Mouse (Mus musculus) midbrain, embryonic 16.5 days (tissue): ENCODE measurements around the gene Kcnk2. TPM values are rescaled to one million over a fixed set of nuclear protein-coding genes. Genes with fewer than 3 reads are reported as not detected.
A peak's percentile ranks its signal among the peaks of the same experiment; 100 is the strongest.

Source experiments
- ATAC-seq: fragments of 200-750 bp; cut with Nextera tagmentation; 2 replicates; pipeline ENCODE4 v1.8.0; 2017; ENCODE audit warnings: moderate TSS enrichment
- H3K27ac ChIP-seq: fragments of 300-500 bp; sonication (generic); 2 replicates; pipeline ENCODE4 v1.5.1; 2014; ENCODE audit warnings: mild to moderate bottlenecking, low read length, mixed read lengths
- H3K27me3 ChIP-seq: fragments of 300-500 bp; sonication (generic); 2 replicates; pipeline ENCODE4 v1.6.1; 2014; ENCODE audit warnings: low read depth, low read length, mixed read lengths; ENCODE audit not compliant: control insufficient read depth, insufficient read depth
- H3K36me3 ChIP-seq: fragments of 300-500 bp; sonication (generic); 2 replicates; pipeline ENCODE4 v1.6.1; 2014; ENCODE audit warnings: mild to moderate bottlenecking, low read length, moderate library complexity, mixed read lengths; ENCODE audit not compliant: control insufficient read depth, insufficient read depth
- H3K4me1 ChIP-seq: fragments of 300-500 bp; sonication (generic); 2 replicates; pipeline ENCODE4 v1.6.1; 2014; ENCODE audit warnings: mild to moderate bottlenecking, low read length, mixed read lengths; ENCODE audit not compliant: control insufficient read depth, insufficient read depth
- H3K4me2 ChIP-seq: fragments of 300-500 bp; sonication (generic); 2 replicates; pipeline ENCODE4 v1.6.1; 2014; ENCODE audit warnings: mild to moderate bottlenecking, low read length, mixed read lengths
- H3K4me3 ChIP-seq: fragments of 300-500 bp; sonication (generic); 2 replicates; pipeline ENCODE4 v1.5.1; 2014; ENCODE audit warnings: low read depth, mild to moderate bottlenecking, low read length, moderate library complexity, mixed read lengths
- H3K9ac ChIP-seq: fragments of 300-500 bp; sonication (generic); 2 replicates; pipeline ENCODE4 v1.6.1; 2014; ENCODE audit warnings: low read depth, low read length, mixed read lengths
- H3K9me3 ChIP-seq: fragments of 300-500 bp; sonication (generic); replicated peaks from 2 replicates; pipeline ENCODE4 v1.6.1; 2014; ENCODE audit warnings: mild to moderate bottlenecking, low read length, mixed read lengths; ENCODE audit not compliant: control insufficient read depth, poor library complexity, severe bottlenecking
- WGBS: fragments of 180-500 bp; shearing (Covaris S2); extraction: QIAGEN DNeasy Blood & Tissue Kit; methylation state at CpG from one replicate; pipeline ENCODE4 v1.1.7; 2014; 5-methylcytosine and 5-hydroxymethylcytosine counted together
- polyA plus RNA-seq: library from polyadenylated mRNA; unstranded; fragments of >200 nt; fragmentation: Nextera tagmentation; extraction: Ambion mirVana; gene quantifications from 2 replicates; pipeline ENCODE4 v1.2.1, GENCODE M21; 2015

Gene Kcnk2
- polyA plus RNA-seq, result 23.5 and 24.0 TPM in 2 replicates

DNA sequence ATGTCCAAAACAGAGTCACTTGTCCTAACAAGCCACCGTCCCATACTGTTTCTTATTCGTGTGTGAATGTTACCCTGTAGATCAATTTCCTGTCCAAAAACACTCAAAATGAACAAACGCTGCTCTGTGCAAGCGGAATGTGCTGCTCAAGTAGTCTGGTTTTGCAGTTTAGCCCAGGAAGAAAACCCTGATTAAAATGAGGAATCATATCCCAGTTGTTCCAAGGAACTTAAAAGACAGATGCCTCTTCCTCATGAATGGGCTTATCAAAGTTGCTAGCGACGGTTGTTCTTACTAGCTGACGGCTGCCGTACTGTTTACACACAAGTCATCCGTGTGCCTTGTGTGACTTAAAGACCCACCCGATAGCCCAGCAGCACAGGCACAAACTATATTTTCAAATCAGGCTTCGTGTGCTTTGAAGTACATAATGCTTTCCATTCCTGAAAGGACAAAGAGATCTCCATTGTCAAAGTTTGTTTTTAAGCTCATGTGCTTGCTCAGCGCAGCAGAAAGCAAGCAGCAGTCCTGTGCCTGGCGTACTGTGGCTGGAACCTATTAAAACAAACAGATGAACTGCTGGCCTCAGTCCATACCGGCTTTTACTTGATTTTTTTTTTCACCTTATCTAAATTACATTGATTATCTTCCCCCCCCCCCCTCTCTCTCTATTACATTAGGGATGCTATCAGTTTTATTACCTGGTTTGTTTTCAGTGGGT lies at the start of gene Kcnk2:
Gene Kcnk2, minus strand, starts transcription at position 51 of the 721 bp plus-strand sequence.
- WGBS, result 46% methylated on average over 14 of the region's 14 CpGs
- Histone ChIP-seq H3K27me3 (no peaks in the 10 kb centered on the region), H3K9me3 (no peaks in the 10 kb centered on the region), H3K27ac (no peak within 1 kb of the TSS), H3K9ac (no peak within 1 kb of the TSS), H3K4me3 (no peak within 1 kb of the TSS), H3K36me3 (no peaks in the 10 kb centered on the region), H3K4me2 (peak within 1 kb of the TSS; percentile 7; the same call in 1 of the 2 replicates), H3K4me1 (peaks cover 2% of the 10 kb centered on the region; the same call in 1 of the 2 replicates)
- ATAC-seq, result no peak

- Histone ChIP-seq H3K27ac (no peak overlapping the region; the same call in 1 of the 2 replicates), H3K9ac (no peak overlapping the region), H3K4me1 (peaks cover 3% of the 10 kb centered on the region; the same call in 1 of the 2 replicates), H3K36me3 (no peaks in the 10 kb centered on the region), H3K9me3 (no peaks in the 10 kb centered on the region), H3K27me3 (no peaks in the 10 kb centered on the region), H3K4me2 (no peak overlapping the region), H3K4me3 (no peak overlapping the region)
- 81% methylated on average over 9 of the region's 9 CpGs for WGBS
- no peak for ATAC-seq
These were observed 38.7 kb upstream of the Kcnk2 start for GRCm38 (mm10) chr1:189440741-189441140.

DNA sequence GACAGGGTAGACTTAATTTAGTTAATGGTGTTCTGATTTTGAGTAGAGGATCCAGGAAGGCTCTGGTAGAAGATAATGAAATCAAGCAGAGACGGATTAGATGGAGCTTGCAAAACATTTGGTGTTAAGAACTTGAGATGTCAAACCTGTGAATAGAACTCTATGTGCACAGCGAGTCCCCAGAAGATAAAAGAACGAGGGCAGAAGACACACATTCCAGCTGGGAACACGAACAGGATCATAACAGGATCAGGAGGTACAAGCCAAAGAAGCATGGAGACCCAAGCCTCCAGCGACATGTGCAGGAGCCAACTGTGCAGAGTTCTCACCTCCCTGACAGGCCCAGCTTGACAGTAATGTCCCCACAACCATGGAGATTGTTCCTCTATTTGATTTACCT lies 35.1 kb upstream of the Kcnk2 start:
- H3K9me3 ChIP-seq, result no peaks in the 10 kb centered on the region
- H3K4me3 ChIP-seq, result no peak overlapping the region
- H3K27ac ChIP-seq, result no peak overlapping the region
- peaks cover 3% of the 10 kb centered on the region for H3K4me1 ChIP-seq
- WGBS, result 53% methylated on average over 5 of the region's 5 CpGs
- H3K9ac ChIP-seq, result no peak overlapping the region
- no peak for ATAC-seq
- H3K36me3 ChIP-seq, result no peaks in the 10 kb centered on the region
- no peak overlapping the region for H3K4me2 ChIP-seq
- no peaks in the 10 kb centered on the region for H3K27me3 ChIP-seq

DNA sequence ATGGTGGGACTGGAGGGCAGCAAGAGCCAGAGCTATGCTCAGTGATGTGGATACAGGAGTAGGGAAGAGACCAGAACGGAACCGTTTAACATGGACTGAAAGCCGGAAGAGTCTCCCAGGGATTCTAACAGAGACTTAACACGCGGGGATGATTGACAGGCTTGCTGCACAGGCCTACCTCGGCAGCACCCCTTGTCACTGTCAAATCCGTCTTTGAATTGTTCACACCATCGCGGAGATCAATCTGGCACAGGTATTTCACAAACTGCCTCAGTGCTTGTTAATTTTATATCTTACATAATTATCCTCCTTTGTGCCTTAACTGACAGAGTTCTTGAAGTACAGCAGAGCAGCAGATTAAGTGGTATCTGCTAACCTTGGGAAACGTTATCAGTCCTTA lies 33.4 kb upstream of the Kcnk2 start:
- H3K27me3 ChIP-seq, result no peaks in the 10 kb centered on the region
- peaks cover 12% of the 10 kb centered on the region for H3K4me1 ChIP-seq
- no peak overlapping the region for H3K27ac ChIP-seq
- H3K36me3 ChIP-seq, result no peaks in the 10 kb centered on the region
- H3K4me2 ChIP-seq, result no peak overlapping the region
- no peak overlapping the region for H3K4me3 ChIP-seq
- H3K9ac ChIP-seq, result no peak overlapping the region
- no peaks in the 10 kb centered on the region for H3K9me3 ChIP-seq
- WGBS, result 70% methylated on average over 10 of the region's 10 CpGs
- no peak for ATAC-seq

DNA sequence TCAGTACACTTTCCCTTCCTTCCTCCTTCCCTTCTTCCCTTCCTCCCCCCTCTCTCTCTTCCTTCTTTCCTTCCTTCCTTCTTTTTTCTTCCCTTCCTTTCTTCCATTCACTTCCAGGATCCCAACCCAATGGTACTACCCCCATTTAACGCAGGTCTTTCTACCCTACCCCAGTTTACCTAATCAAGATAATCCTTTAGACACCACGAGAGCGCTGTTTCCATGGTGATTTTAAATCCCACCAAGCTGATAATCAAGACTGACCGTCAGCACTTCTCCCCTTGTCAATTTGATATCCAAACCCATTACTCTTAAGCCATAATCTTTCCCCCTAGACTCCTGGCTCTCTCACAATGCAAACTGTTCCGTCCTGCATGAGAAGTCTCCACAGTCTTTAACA lies 29.4 kb upstream of the Kcnk2 start:
- Histone ChIP-seq H3K4me2 (no peak overlapping the region), H3K27ac (no peak overlapping the region), H3K4me3 (no peak overlapping the region), H3K9me3 (no peaks in the 10 kb centered on the region), H3K36me3 (no peaks in the 10 kb centered on the region), H3K4me1 (peaks cover 17% of the 10 kb centered on the region), H3K27me3 (no peaks in the 10 kb centered on the region), H3K9ac (no peak overlapping the region)
- ATAC-seq, result no peak
- 10% methylated on average over 5 of the region's 5 CpGs for WGBS

- H3K27ac ChIP-seq, result no peak overlapping the region
- 23% methylated on average over 4 of the region's 4 CpGs for WGBS
- no peaks in the 10 kb centered on the region for H3K27me3 ChIP-seq
- no peak overlapping the region for H3K4me2 ChIP-seq
- H3K9me3 ChIP-seq, result no peaks in the 10 kb centered on the region
- H3K36me3 ChIP-seq, result no peaks in the 10 kb centered on the region
- ATAC-seq, result peak; percentile 45; the same call in 1 of the 2 replicates
- no peak overlapping the region for H3K9ac ChIP-seq
- H3K4me3 ChIP-seq, result no peak overlapping the region
- peaks cover 17% of the 10 kb centered on the region for H3K4me1 ChIP-seq
These were observed 28.5 kb upstream of the Kcnk2 start for GRCm38 (mm10) chr1:189430534-189430933.

DNA sequence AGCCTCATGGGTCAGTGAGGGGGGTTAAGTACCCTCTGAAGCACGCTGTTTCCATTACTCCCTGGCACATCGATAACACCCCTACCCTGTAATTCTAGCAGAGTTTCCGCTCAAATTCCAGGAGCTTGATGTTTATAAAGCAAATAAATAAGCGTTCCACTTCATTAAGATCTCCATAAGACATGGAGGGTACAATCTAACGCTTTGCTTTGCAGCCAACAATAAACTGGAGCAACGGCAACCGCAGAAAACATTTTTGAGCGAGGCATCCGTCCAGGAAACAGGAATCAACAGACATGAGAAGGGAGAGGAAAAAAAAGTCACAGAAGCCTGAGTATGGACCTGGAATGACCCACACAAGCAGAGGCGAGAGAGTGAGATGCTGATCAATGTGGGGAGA lies 27.5 kb upstream of the Kcnk2 start:
- Histone ChIP-seq H3K4me3 (no peak overlapping the region), H3K36me3 (no peaks in the 10 kb centered on the region), H3K9me3 (no peaks in the 10 kb centered on the region), H3K9ac (no peak overlapping the region), H3K27me3 (no peaks in the 10 kb centered on the region), H3K4me2 (no peak overlapping the region), H3K4me1 (peaks cover 17% of the 10 kb centered on the region), H3K27ac (no peak overlapping the region)
- ATAC-seq, result no peak
- 76% methylated on average over 10 of the region's 10 CpGs for WGBS

DNA sequence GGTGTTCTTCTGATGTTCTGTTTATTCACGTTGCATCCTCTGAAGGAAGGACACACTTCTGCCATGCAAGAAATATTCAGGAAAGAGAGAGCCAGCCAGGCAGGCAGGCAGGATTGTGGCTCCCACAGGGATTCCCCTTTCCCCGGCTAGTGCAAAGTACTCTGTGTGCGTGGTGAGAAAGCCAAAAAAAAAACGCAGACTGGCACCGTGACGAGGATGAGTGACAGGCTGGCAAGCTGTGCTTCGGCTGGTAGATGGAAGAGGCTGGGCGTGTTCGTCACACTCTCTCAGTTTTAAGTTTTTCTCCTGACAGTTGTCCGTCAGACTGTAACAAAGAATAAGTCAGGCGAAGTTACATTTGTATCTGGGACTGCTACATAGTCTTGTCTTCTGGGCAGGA lies 24.2 kb upstream of the Kcnk2 start:
- peaks cover 12% of the 10 kb centered on the region for H3K4me1 ChIP-seq
- no peak overlapping the region for H3K9ac ChIP-seq
- H3K9me3 ChIP-seq, result no peaks in the 10 kb centered on the region
- H3K27ac ChIP-seq, result no peak overlapping the region
- no peak overlapping the region for H3K4me2 ChIP-seq
- no peaks in the 10 kb centered on the region for H3K27me3 ChIP-seq
- H3K36me3 ChIP-seq, result no peaks in the 10 kb centered on the region
- WGBS, result 69% methylated on average over 11 of the region's 11 CpGs
- ATAC-seq, result no peak
- no peak overlapping the region for H3K4me3 ChIP-seq

DNA sequence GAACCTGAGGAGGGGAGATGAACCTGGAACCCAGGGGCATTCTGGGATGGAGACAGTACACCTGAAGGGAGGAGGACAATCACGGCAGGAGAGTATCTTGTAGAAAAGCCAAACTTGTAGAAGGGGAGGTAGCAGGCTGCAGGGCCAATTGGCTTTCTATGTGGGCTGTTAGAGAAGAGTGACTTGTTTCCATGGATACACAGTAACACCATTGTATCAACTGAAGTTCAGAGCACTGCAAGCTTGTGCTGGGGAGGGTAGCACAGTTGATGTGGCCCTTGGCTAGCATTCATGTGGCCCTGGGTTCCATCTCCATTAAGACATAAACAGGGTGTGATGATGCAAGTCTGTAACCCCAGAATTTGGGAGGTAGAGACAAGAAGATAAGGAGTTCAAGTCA lies 17.8 kb upstream of the Kcnk2 start:
- Histone ChIP-seq H3K9me3 (no peaks in the 10 kb centered on the region), H3K36me3 (no peaks in the 10 kb centered on the region), H3K9ac (no peak overlapping the region), H3K4me2 (no peak overlapping the region), H3K27ac (no peak overlapping the region), H3K27me3 (no peaks in the 10 kb centered on the region), H3K4me1 (no peaks in the 10 kb centered on the region), H3K4me3 (no peak overlapping the region)
- WGBS, result 44% methylated on average over 1 of the region's 1 CpGs
- ATAC-seq, result no peak
